Mouse (Mus musculus) right cerebral cortex, postnatal 4 days (tissue): ENCODE results near the gene Lingo1.

Experiments
- DNase-seq: peaks from one replicate; pipeline ENCODE4 v3.0.0-alpha.2; 2022

The Lingo1 gene

GRCm38 (mm10) chr9:56795721-56796655 lies at the start of gene Lingo1:
Gene Lingo1, minus strand, starts transcription at chr9:56796468.
- DNase-seq = peak; percentile 80

- no peak for DNase-seq
Observed at GRCm38 (mm10) chr9:56844644-56845043, 48.4 kb upstream of the Lingo1 start.

- DNase-seq = peak; percentile 66
Observed at GRCm38 (mm10) chr9:56843679-56844188, 47.5 kb upstream of the Lingo1 start.

GRCm38 (mm10) chr9:56842303-56842719 lies 46.0 kb upstream of the Lingo1 start:
- no peak for DNase-seq

- DNase-seq = no peak
Observed at GRCm38 (mm10) chr9:56841864-56842263, 45.6 kb upstream of the Lingo1 start.

- no peak for DNase-seq
Observed at GRCm38 (mm10) chr9:56840721-56841120, 44.5 kb upstream of the Lingo1 start.

- DNase-seq = no peak
Observed at GRCm38 (mm10) chr9:56835152-56835551, 38.9 kb upstream of the Lingo1 start.

GRCm38 (mm10) chr9:56832900-56833299 lies 36.6 kb upstream of the Lingo1 start:
- no peak for DNase-seq

GRCm38 (mm10) chr9:56831904-56832303 lies 35.6 kb upstream of the Lingo1 start:
- no peak for DNase-seq

- DNase-seq = peak; percentile 33
Observed at GRCm38 (mm10) chr9:56830162-56830561, 33.9 kb upstream of the Lingo1 start.

- no peak for DNase-seq
Observed at GRCm38 (mm10) chr9:56828841-56829240, 32.6 kb upstream of the Lingo1 start.

- DNase-seq = no peak
Observed at GRCm38 (mm10) chr9:56828146-56828545, 31.9 kb upstream of the Lingo1 start.

GRCm38 (mm10) chr9:56825476-56826213 lies 29.4 kb upstream of the Lingo1 start:
- DNase-seq = peak; percentile 18

- DNase-seq = peak; percentile 38
Observed at GRCm38 (mm10) chr9:56824900-56825299, 28.6 kb upstream of the Lingo1 start.

- DNase-seq = no peak
Observed at GRCm38 (mm10) chr9:56810916-56811315, 14.6 kb upstream of the Lingo1 start.

- no peak for DNase-seq
Observed at GRCm38 (mm10) chr9:56807990-56808389, 11.7 kb upstream of the Lingo1 start.

GRCm38 (mm10) chr9:56803146-56803545 lies 6.9 kb upstream of the Lingo1 start:
- no peak for DNase-seq

- DNase-seq = peak; percentile 73
Observed at GRCm38 (mm10) chr9:56797876-56798275, 1.6 kb upstream of the Lingo1 start.

GRCm38 (mm10) chr9:56796656-56797131 lies 426 bp upstream of the Lingo1 start:
- peak; percentile 52 for DNase-seq

- no peak for DNase-seq
Observed at GRCm38 (mm10) chr9:56791696-56792261, 4.5 kb downstream of the Lingo1 start.

GRCm38 (mm10) chr9:56784576-56784975 lies 11.7 kb downstream of the Lingo1 start:
- no peak for DNase-seq

- peak; percentile 23 for DNase-seq
Observed at GRCm38 (mm10) chr9:56776881-56777801, 19.1 kb downstream of the Lingo1 start.
